In the genomic region with DNA sequence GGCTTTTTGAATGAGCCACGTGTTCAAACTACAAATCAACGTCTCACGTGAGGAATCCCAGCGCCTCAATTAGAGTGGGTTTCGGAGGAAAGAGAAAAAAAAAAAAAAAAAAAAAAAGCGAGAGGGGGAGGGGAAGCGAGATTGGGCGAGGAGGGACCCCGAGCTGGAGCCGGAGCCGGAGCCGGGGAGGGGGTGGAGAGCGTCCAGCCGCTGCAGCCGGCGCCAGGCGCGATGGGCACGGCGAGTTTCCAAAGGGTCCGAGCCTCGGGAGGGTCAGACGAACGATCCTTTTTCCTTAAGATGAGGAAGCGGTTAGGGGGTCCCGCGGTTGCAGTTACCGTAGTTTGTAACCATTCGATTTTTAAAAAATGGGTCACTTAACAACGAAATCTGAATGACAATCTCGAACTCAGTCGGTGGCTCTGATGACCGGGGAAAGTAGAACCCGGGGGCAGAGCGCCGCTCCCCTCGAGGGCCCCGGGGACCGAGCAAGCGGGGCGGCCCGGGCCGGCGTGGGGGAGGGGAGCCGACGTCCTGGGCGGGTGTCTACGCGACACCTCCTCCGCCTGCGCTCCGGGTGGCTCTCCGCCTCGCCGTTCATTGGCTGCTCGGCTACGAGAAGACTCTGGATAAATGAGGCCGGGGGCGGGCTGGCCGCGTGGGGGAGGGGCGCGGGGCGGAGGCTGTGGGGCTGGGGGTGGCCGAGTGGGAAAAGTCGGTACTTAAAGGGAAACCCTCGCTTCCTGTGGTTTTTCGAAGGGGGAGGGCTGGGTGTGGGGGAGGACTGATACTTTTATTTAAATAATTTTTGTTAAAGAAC, we compare ENCODE assay signal across 8 mouse cellular contexts. TPM values are rescaled to one million over a fixed set of nuclear protein-coding genes. Genes with fewer than 3 reads are reported as not detected.
DNase-seq lines count a peak whose midpoint lies in the region; ATAC-seq lines count a peak whose summit lies in the region.

A gene (minus strand): TSS at position 30 of the 820 bp plus-strand sequence.

- H3K36me3 ChIP-seq in embryonic facial prominence, embryonic 14.5 days (ENCODE audit: control insufficient read depth, insufficient read depth, low read length): no peaks in the 10 kb centered on the region
- H3K36me3 ChIP-seq in hindbrain, embryonic 14.5 days (replicated peaks; ENCODE audit: control insufficient read depth, insufficient read depth): no peaks in the 10 kb centered on the region
- no peaks in the 10 kb centered on the region for H3K36me3 ChIP-seq in lung, embryonic 16.5 days (ENCODE audit: control insufficient read depth, insufficient read depth, low read length)

- H3K27me3 ChIP-seq in embryonic facial prominence, embryonic 14.5 days (replicated peaks; ENCODE audit: control insufficient read depth, insufficient read depth, low read length): no peaks in the 10 kb centered on the region
- H3K27me3 ChIP-seq in hindbrain, embryonic 14.5 days (ENCODE audit: control insufficient read depth, insufficient read depth, low read length): no peaks in the 10 kb centered on the region
- 0 out of 2 replicates have a peak, but pooled peaks cover 3% of the 10 kb centered on the region for H3K27me3 ChIP-seq in lung, embryonic 16.5 days (ENCODE audit: control insufficient read depth, insufficient read depth, low read depth, low read length)

- H3K27ac ChIP-seq in embryonic facial prominence, embryonic 14.5 days (replicated peaks; ENCODE audit: low read depth, low read length): peak within 1 kb of the TSS; percentile 100
- H3K27ac ChIP-seq in hindbrain, embryonic 14.5 days: peak within 1 kb of the TSS; percentile 96
- peak within 1 kb of the TSS; percentile 99 for H3K27ac ChIP-seq in lung, embryonic 16.5 days (ENCODE audit: low read length)

- H3K9ac ChIP-seq in embryonic facial prominence, embryonic 14.5 days (ENCODE audit: low read depth, low read length): peak within 1 kb of the TSS; percentile 94
- H3K9ac ChIP-seq in hindbrain, embryonic 14.5 days: peak within 1 kb of the TSS; percentile 83
- peak within 1 kb of the TSS; percentile 95 for H3K9ac ChIP-seq in lung, embryonic 16.5 days (ENCODE audit: low read length)

- ATAC-seq in cerebellum, adult (ENCODE audit: insufficient number of reproducible peaks, low FRiP score, low TSS enrichment): no peak
- ATAC-seq in embryonic facial prominence, embryonic 14.5 days (ENCODE audit: low read depth): peak; percentile 80
- ATAC-seq in hindbrain, embryonic 14.5 days (ENCODE audit: low FRiP score): peak; percentile 83
- ATAC-seq in lung, embryonic 16.5 days (ENCODE audit: low read depth): peak; percentile 85
- no peak for ATAC-seq in erythroid progenitor cell, adult 5-6 weeks (replicated peaks; ENCODE audit: low FRiP score, poor library complexity, severe bottlenecking)

- peak; percentile 63 to 84 for DNase-seq in cerebellum, postnatal 4 days (ENCODE audit: low spot score in 2 of 2)
- DNase-seq in MN1 (ENCODE audit: low spot score): peak; percentile 88
- peak; percentile 98 for DNase-seq in embryonic facial prominence, embryonic 14.5 days (ENCODE audit: low spot score)
- peak; percentile 86 for DNase-seq in hindbrain, embryonic 14.5 days (ENCODE audit: low spot score)
- DNase-seq in spleen, postnatal 36 days (ENCODE audit: low spot score in 2 of 2): peak; percentile 62 to 70

- WGBS in embryonic facial prominence, embryonic 14.5 days: under 1% methylated on average over 41 of the region's 68 CpGs
- WGBS in hindbrain, embryonic 14.5 days: under 1% methylated on average over 67 of the region's 68 CpGs
- WGBS in lung, embryonic 16.5 days: under 1% methylated on average over 60 of the region's 68 CpGs

- no peaks in the 10 kb centered on the region for H3K9me3 ChIP-seq in embryonic facial prominence, embryonic 14.5 days (ENCODE audit: control insufficient read depth, low read length)
- no peaks in the 10 kb centered on the region for H3K9me3 ChIP-seq in hindbrain, embryonic 14.5 days (ENCODE audit: control insufficient read depth, low read length)
- no peaks in the 10 kb centered on the region for H3K9me3 ChIP-seq in lung, embryonic 16.5 days (ENCODE audit: control insufficient read depth, low read length)

- peak within 1 kb of the TSS; percentile 92 for H3K4me3 ChIP-seq in embryonic facial prominence, embryonic 14.5 days (ENCODE audit: low read depth, low read length)
- H3K4me3 ChIP-seq in hindbrain, embryonic 14.5 days (replicated peaks; ENCODE audit: low read length): peak within 1 kb of the TSS; percentile 72
- peak within 1 kb of the TSS; percentile 89 for H3K4me3 ChIP-seq in lung, embryonic 16.5 days (ENCODE audit: low read length)

- peak within 1 kb of the TSS; percentile 94 for H3K4me2 ChIP-seq in embryonic facial prominence, embryonic 14.5 days (ENCODE audit: low read depth, low read length)
- peak within 1 kb of the TSS; percentile 85 for H3K4me2 ChIP-seq in hindbrain, embryonic 14.5 days (replicated peaks)
- H3K4me2 ChIP-seq in lung, embryonic 16.5 days (ENCODE audit: low read depth, low read length): peak within 1 kb of the TSS; percentile 80

- peaks cover 27% of the 10 kb centered on the region for H3K4me1 ChIP-seq in embryonic facial prominence, embryonic 14.5 days (ENCODE audit: control insufficient read depth, insufficient read depth, low read length)
- H3K4me1 ChIP-seq in hindbrain, embryonic 14.5 days (replicated peaks; ENCODE audit: control insufficient read depth, insufficient read depth, low read length): peaks cover 38% of the 10 kb centered on the region
- peaks cover 27% of the 10 kb centered on the region for H3K4me1 ChIP-seq in lung, embryonic 16.5 days (replicated peaks; ENCODE audit: control insufficient read depth, insufficient read depth, low read length)

RNA-seq across cellular contexts. Expression of the gene that starts here (rescaled TPM):
- 49.4 and 61.6 TPM in 2 replicates for polyA plus RNA-seq in embryonic facial prominence, embryonic 14.5 days (2014; fragmentation: Nextera tagmentation; extraction: Ambion mirVana)
- 25.4 and 30.4 TPM in 2 replicates for polyA plus RNA-seq in hindbrain, embryonic 14.5 days (2014; fragmentation: Nextera tagmentation; extraction: Ambion mirVana)
- 37.5 and 41.0 TPM in 2 replicates for polyA plus RNA-seq in lung, embryonic 16.5 days (2015; fragmentation: Nextera tagmentation; extraction: Ambion mirVana)
- not detected in 2 replicates for total RNA-seq in erythroid progenitor cell, adult 5-6 weeks (2015; ENCODE audit: low replicate concordance)
- total RNA-seq in erythroid progenitor cell, adult 5-6 weeks (2017; ENCODE audit: low replicate concordance): not detected in 2 replicates

Comparison
In these comparisons a context has a peak if more than half of its experiments do, and no peak if none do; other contexts are left out.
1. ATAC-seq: peak in embryonic facial prominence, embryonic 14.5 days (single experiment), hindbrain, embryonic 14.5 days (single experiment) and lung, embryonic 16.5 days (single experiment); none in cerebellum, adult (single experiment) and erythroid progenitor cell, adult 5-6 weeks (single experiment).
2. Peak in every context shown above with its lines, with median percentiles within 50 percentile points of each other: DNase-seq, H3K27ac ChIP-seq, H3K4me2 ChIP-seq, H3K4me3 ChIP-seq and H3K9ac ChIP-seq.